Mouse (Mus musculus): Measurements from ENCODE around the gene Dock10.

DNA sequence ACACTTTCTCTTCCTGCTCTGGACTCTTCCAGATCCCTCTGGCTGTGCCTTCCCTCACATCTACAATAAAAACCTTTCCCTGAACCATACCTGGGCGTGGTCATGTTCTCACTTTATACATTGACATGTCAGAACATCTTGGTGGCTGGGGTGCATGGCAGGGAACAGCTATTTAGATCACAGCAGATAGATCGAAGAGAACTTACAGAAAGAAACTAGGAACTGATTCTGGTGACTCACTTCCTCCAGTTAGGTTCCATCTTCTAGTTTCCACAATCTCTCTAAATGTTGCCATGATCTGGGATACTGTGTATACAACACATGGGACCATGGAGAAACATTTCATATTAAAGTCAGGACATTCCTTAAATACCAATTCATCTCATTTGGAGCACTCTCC is 304.4 kb downstream of the Dock10 start:
- TF ChIP-seq CTCF (IDR thresholded peaks at IDR 0.05; ENCODE audit: low read depth) (no peak), EP300 (optimal IDR thresholded peaks at IDR 0.05) (no peak)

Data from stomach, postnatal 0 days (tissue).